Mouse (Mus musculus): ENCODE data around the gene Hrc. TPM values are rescaled to one million over a fixed set of nuclear protein-coding genes. Genes with fewer than 3 reads are reported as not detected.
A peak's percentile ranks its signal among the peaks of the same experiment; 100 is the strongest.

Gene Hrc
- total and polyA plus RNA-seq, 2 experiments from 2014 or later, result 0.26 to 0.34 TPM

GRCm38 (mm10) chr7:45361243-45361804 is 26.2 kb downstream of the Hrc start:
- H3K9me3 ChIP-seq (ENCODE audit: low read length), result no peaks in the 10 kb centered on the region
- H3K27me3 ChIP-seq (ENCODE audit: insufficient read depth, low read length), result no peaks in the 10 kb centered on the region
- H3K4me1 ChIP-seq (ENCODE audit: insufficient read depth, low read length), result peaks cover 11% of the 10 kb centered on the region
- ATAC-seq, result peak; percentile 93
- H3K4me2 ChIP-seq (ENCODE audit: low read depth, low read length), result peak overlapping the region; percentile 68
- no peak for TF ChIP-seq CTCF (IDR thresholded peaks at IDR 0.05; ENCODE audit: low read depth)
- peak overlapping the region; percentile 65; the same call in 1 of the 2 replicates for H3K27ac ChIP-seq
- peak overlapping the region; percentile 46 for H3K4me3 ChIP-seq (ENCODE audit: low read length)
- peak; percentile 95 for DNase-seq (ENCODE audit: low spot score)
- WGBS, result 1% methylated on average over 43 of the region's 43 CpGs
- H3K36me3 ChIP-seq (ENCODE audit: insufficient read depth, low read length), result peaks cover 9% of the 10 kb centered on the region
- peak overlapping the region; percentile 65 for H3K9ac ChIP-seq (replicated peaks; ENCODE audit: low read length)

- DNase-seq (ENCODE audit: low spot score), result peak; percentile 61
- H3K4me3 ChIP-seq (ENCODE audit: low read length), result no peak overlapping the region
Measured at GRCm38 (mm10) chr7:45362801-45363200, 27.7 kb downstream of the Hrc start.

GRCm38 (mm10) chr7:45363983-45364382 is 28.9 kb downstream of the Hrc start:
- ATAC-seq, result no peak
- H3K4me1 ChIP-seq (ENCODE audit: insufficient read depth, low read length), result peaks cover 11% of the 10 kb centered on the region
- 85% methylated on average over 2 of the region's 2 CpGs for WGBS
- H3K27ac ChIP-seq, result no peak overlapping the region
- H3K4me2 ChIP-seq (ENCODE audit: low read depth, low read length), result no peak overlapping the region
- H3K27me3 ChIP-seq (ENCODE audit: insufficient read depth, low read length), result no peaks in the 10 kb centered on the region
- H3K9me3 ChIP-seq (ENCODE audit: low read length), result no peaks in the 10 kb centered on the region
- H3K36me3 ChIP-seq (ENCODE audit: insufficient read depth, low read length), result no peaks in the 10 kb centered on the region
- no peak overlapping the region for H3K9ac ChIP-seq (replicated peaks; ENCODE audit: low read length)
- DNase-seq (ENCODE audit: low spot score), result no peak
- no peak overlapping the region for H3K4me3 ChIP-seq (ENCODE audit: low read length)
- no peak for TF ChIP-seq CTCF (IDR thresholded peaks at IDR 0.05; ENCODE audit: low read depth)

More at GRCm38 (mm10) chr7:45362801-45363200, 27.7 kb downstream of the Hrc start:
- Histone ChIP-seq H3K9ac (replicated peaks; ENCODE audit: low read length) (no peak overlapping the region), H3K27ac (no peak overlapping the region), H3K9me3 (ENCODE audit: low read length) (no peaks in the 10 kb centered on the region), H3K4me2 (ENCODE audit: low read depth, low read length) (no peak overlapping the region), H3K4me1 (ENCODE audit: insufficient read depth, low read length) (peaks cover 11% of the 10 kb centered on the region), H3K27me3 (ENCODE audit: insufficient read depth, low read length) (no peaks in the 10 kb centered on the region), H3K36me3 (ENCODE audit: insufficient read depth, low read length) (peaks cover 1% of the 10 kb centered on the region; the same call in 1 of the 2 replicates)
- TF ChIP-seq CTCF (IDR thresholded peaks at IDR 0.05; ENCODE audit: low read depth), result no peak
- WGBS, result 9% methylated on average over 13 of the region's 13 CpGs
- ATAC-seq, result no peak

GRCm38 (mm10) chr7:45365742-45366651 is 30.9 kb downstream of the Hrc start:
- H3K9ac ChIP-seq (replicated peaks; ENCODE audit: low read length), result peak overlapping the region; percentile 96
- peak overlapping the region; percentile 78 for H3K4me2 ChIP-seq (ENCODE audit: low read depth, low read length)
- peaks cover 15% of the 10 kb centered on the region for H3K4me1 ChIP-seq (ENCODE audit: insufficient read depth, low read length)
- H3K9me3 ChIP-seq (ENCODE audit: low read length), result no peaks in the 10 kb centered on the region
- peak overlapping the region; percentile 85 for H3K4me3 ChIP-seq (ENCODE audit: low read length)
- WGBS, result 5% methylated on average over 35 of the region's 35 CpGs
- H3K36me3 ChIP-seq (ENCODE audit: insufficient read depth, low read length), result no peaks in the 10 kb centered on the region
- ATAC-seq (no peak), DNase-seq (ENCODE audit: low spot score) (peak; percentile 51)
- TF ChIP-seq CTCF (IDR thresholded peaks at IDR 0.05; ENCODE audit: low read depth), result no peak
- peak overlapping the region; percentile 78 for H3K27ac ChIP-seq
- H3K27me3 ChIP-seq (ENCODE audit: insufficient read depth, low read length), result no peaks in the 10 kb centered on the region

- Histone ChIP-seq H3K9me3 (ENCODE audit: low read length) (no peaks in the 10 kb centered on the region), H3K4me2 (ENCODE audit: low read depth, low read length) (peak within 1 kb of the TSS; percentile 78), H3K27ac (peak within 1 kb of the TSS; percentile 78), H3K4me1 (ENCODE audit: insufficient read depth, low read length) (peaks cover 15% of the 10 kb centered on the region), H3K27me3 (ENCODE audit: insufficient read depth, low read length) (no peaks in the 10 kb centered on the region), H3K9ac (replicated peaks; ENCODE audit: low read length) (peak within 1 kb of the TSS; percentile 96), H3K4me3 (ENCODE audit: low read length) (peak within 1 kb of the TSS; percentile 85), H3K36me3 (ENCODE audit: insufficient read depth, low read length) (no peaks in the 10 kb centered on the region)
- DNase-seq (ENCODE audit: low spot score), result no peak
- no peak for TF ChIP-seq CTCF (IDR thresholded peaks at IDR 0.05; ENCODE audit: low read depth)
- under 1% methylated on average over 25 of the region's 26 CpGs for WGBS
- ATAC-seq, result peak; percentile 36
Measured at GRCm38 (mm10) chr7:45366652-45367019, 31.5 kb downstream of the Hrc start, which contains the start of gene Ppfia3. Gene Ppfia3 (minus strand): TSS chr7:45367019.

GRCm38 (mm10) chr7:45367020-45367880 is 32.2 kb downstream of the Hrc start:
- Histone ChIP-seq H3K4me1 (ENCODE audit: insufficient read depth, low read length) (peaks cover 15% of the 10 kb centered on the region), H3K4me3 (ENCODE audit: low read length) (peak overlapping the region; percentile 85), H3K9me3 (ENCODE audit: low read length) (no peaks in the 10 kb centered on the region), H3K27ac (peak overlapping the region; percentile 78), H3K36me3 (ENCODE audit: insufficient read depth, low read length) (no peaks in the 10 kb centered on the region; the same call in 1 of the 2 replicates), H3K27me3 (ENCODE audit: insufficient read depth, low read length) (no peaks in the 10 kb centered on the region), H3K9ac (replicated peaks; ENCODE audit: low read length) (peak overlapping the region; percentile 96), H3K4me2 (ENCODE audit: low read depth, low read length) (peak overlapping the region; percentile 78)
- peak; percentile 84 for TF ChIP-seq CTCF (IDR thresholded peaks at IDR 0.05; ENCODE audit: low read depth)
- peak; percentile 91 for ATAC-seq
- WGBS, result under 1% methylated on average over 67 of the region's 70 CpGs
- peak; percentile 97 for DNase-seq (ENCODE audit: low spot score)

Measured in hindbrain, postnatal 0 days (tissue).